ENCODE assay signal across 8 mouse cellular contexts in the genomic region with DNA sequence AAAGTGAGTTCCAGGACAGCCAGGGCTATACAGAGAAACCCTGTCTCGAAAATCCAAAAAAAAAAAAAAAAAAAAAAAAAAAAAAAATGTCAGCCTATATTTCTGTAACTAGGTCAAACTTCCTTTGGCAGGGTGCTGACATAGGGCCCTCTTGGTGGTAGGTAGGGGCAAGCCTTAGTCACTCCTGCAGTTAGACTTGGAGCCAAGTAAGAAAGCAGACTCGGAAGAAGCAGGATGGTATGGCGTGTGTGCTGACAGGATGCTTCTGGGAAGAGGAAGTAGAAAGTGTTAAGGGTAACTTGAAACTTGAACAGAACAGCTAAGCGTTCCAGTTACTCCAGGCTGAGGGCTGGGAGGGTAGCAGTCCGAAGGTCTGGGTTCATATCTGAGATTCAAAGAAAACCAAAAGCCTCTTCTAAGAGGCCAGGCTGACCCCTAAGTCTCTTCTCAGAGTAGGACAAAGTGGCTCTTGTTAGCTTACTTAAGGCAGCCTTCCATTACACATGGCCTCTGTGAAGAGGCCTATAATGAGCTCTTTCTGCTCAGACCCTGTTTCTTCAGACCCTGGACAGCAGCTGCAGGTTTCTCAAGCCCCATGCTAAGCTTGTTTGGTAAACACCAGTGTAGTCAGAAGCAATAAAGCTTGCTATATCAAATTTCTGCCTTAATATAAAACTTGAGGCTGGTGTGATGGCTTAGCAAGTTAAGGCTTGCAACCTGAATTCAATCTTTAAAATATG. TPM values are rescaled to one million over a fixed set of nuclear protein-coding genes. Genes with fewer than 3 reads are reported as not detected.
DNase-seq lines count a peak whose midpoint lies in the region; ATAC-seq and TF ChIP-seq lines count a peak whose summit lies in the region.

No protein-coding gene starts in this region.

- WGBS in heart, embryonic 15.5 days: 64% methylated on average over 5 of the region's 5 CpGs
- WGBS in heart, embryonic 10.5 days: 61% methylated on average over 5 of the region's 5 CpGs
- WGBS in midbrain, postnatal 0 days: 93% methylated on average over 4 of the region's 5 CpGs
- 85% methylated on average over 5 of the region's 5 CpGs for WGBS in midbrain, embryonic 13.5 days
- 72% methylated on average over 4 of the region's 5 CpGs for WGBS in intestine, embryonic 16.5 days
- 67% methylated on average over 4 of the region's 5 CpGs for WGBS in stomach, embryonic 16.5 days

- peaks cover 11% of the 10 kb centered on the region; the same call in 1 of the 2 replicates for H3K4me1 ChIP-seq in heart, embryonic 15.5 days (replicated peaks)
- no peaks in the 10 kb centered on the region for H3K4me1 ChIP-seq in heart, embryonic 10.5 days
- H3K4me1 ChIP-seq in midbrain, postnatal 0 days (ENCODE audit: insufficient read depth, low read length): no peaks in the 10 kb centered on the region
- H3K4me1 ChIP-seq in midbrain, embryonic 13.5 days (replicated peaks): peaks cover 10% of the 10 kb centered on the region; the same call in 1 of the 2 replicates
- no peaks in the 10 kb centered on the region for H3K4me1 ChIP-seq in intestine, embryonic 16.5 days (ENCODE audit: control insufficient read depth, insufficient read depth, low read length)
- no peaks in the 10 kb centered on the region for H3K4me1 ChIP-seq in stomach, embryonic 16.5 days (ENCODE audit: control insufficient read depth, insufficient read depth, low read length)

- H3K9ac ChIP-seq in heart, embryonic 15.5 days: no peak overlapping the region
- H3K9ac ChIP-seq in midbrain, postnatal 0 days (replicated peaks; ENCODE audit: low read length, poor library complexity, severe bottlenecking): no peak overlapping the region
- H3K9ac ChIP-seq in midbrain, embryonic 13.5 days (replicated peaks): no peak overlapping the region
- no peak overlapping the region for H3K9ac ChIP-seq in intestine, embryonic 16.5 days (ENCODE audit: low read depth, low read length)
- H3K9ac ChIP-seq in stomach, embryonic 16.5 days (ENCODE audit: low read length): no peak overlapping the region

- peak overlapping the region; percentile 84 for H3K27ac ChIP-seq in heart, embryonic 15.5 days
- no peak overlapping the region for H3K27ac ChIP-seq in heart, embryonic 10.5 days
- no peak overlapping the region for H3K27ac ChIP-seq in midbrain, postnatal 0 days (ENCODE audit: low read depth, low read length)
- H3K27ac ChIP-seq in midbrain, embryonic 13.5 days: no peak overlapping the region
- H3K27ac ChIP-seq in intestine, embryonic 16.5 days (ENCODE audit: low read length): 0 out of 2 replicates have a peak overlapping the region, but pooled peaks have one; percentile 17
- peak overlapping the region; percentile 73 for H3K27ac ChIP-seq in stomach, embryonic 16.5 days (ENCODE audit: low read length)

- no peaks in the 10 kb centered on the region for H3K27me3 ChIP-seq in heart, embryonic 15.5 days
- no peaks in the 10 kb centered on the region for H3K27me3 ChIP-seq in heart, embryonic 10.5 days (ENCODE audit: insufficient read depth, poor library complexity, severe bottlenecking)
- H3K27me3 ChIP-seq in midbrain, postnatal 0 days (ENCODE audit: insufficient read depth, low read length): no peaks in the 10 kb centered on the region
- H3K27me3 ChIP-seq in midbrain, embryonic 13.5 days: no peaks in the 10 kb centered on the region
- no peaks in the 10 kb centered on the region for H3K27me3 ChIP-seq in intestine, embryonic 16.5 days (replicated peaks; ENCODE audit: control insufficient read depth, insufficient read depth, low read length)
- no peaks in the 10 kb centered on the region for H3K27me3 ChIP-seq in stomach, embryonic 16.5 days (ENCODE audit: control insufficient read depth, insufficient read depth, low read length)

- H3K4me3 ChIP-seq in heart, embryonic 15.5 days: no peak overlapping the region
- H3K4me3 ChIP-seq in heart, embryonic 10.5 days: no peak overlapping the region
- H3K4me3 ChIP-seq in midbrain, postnatal 0 days (ENCODE audit: low read depth, low read length): no peak overlapping the region
- no peak overlapping the region for H3K4me3 ChIP-seq in midbrain, embryonic 13.5 days (replicated peaks)
- H3K4me3 ChIP-seq in intestine, embryonic 16.5 days (ENCODE audit: low read length): no peak overlapping the region
- H3K4me3 ChIP-seq in stomach, embryonic 16.5 days (replicated peaks; ENCODE audit: low read length): no peak overlapping the region

- no peaks in the 10 kb centered on the region for H3K9me3 ChIP-seq in heart, embryonic 15.5 days (replicated peaks)
- no peaks in the 10 kb centered on the region for H3K9me3 ChIP-seq in heart, embryonic 10.5 days
- H3K9me3 ChIP-seq in midbrain, postnatal 0 days (ENCODE audit: low read length): no peaks in the 10 kb centered on the region
- H3K9me3 ChIP-seq in midbrain, embryonic 13.5 days: no peaks in the 10 kb centered on the region
- H3K9me3 ChIP-seq in intestine, embryonic 16.5 days (ENCODE audit: control insufficient read depth, low read length): no peaks in the 10 kb centered on the region
- H3K9me3 ChIP-seq in stomach, embryonic 16.5 days (replicated peaks; ENCODE audit: control insufficient read depth, low read length): no peaks in the 10 kb centered on the region

- no peak for ATAC-seq in heart, embryonic 15.5 days (replicated peaks; ENCODE audit: insufficient number of reproducible peaks, insufficient read depth, low FRiP score, low read depth)
- ATAC-seq in midbrain, postnatal 0 days (ENCODE audit: low FRiP score): no peak
- ATAC-seq in midbrain, embryonic 13.5 days: no peak
- ATAC-seq in intestine, embryonic 16.5 days: no peak
- ATAC-seq in stomach, embryonic 16.5 days (ENCODE audit: insufficient read depth, low FRiP score): no peak; the same call in 1 of the 2 replicates

- peaks cover 78% of the 10 kb centered on the region for H3K36me3 ChIP-seq in heart, embryonic 15.5 days
- peaks cover 96% of the 10 kb centered on the region for H3K36me3 ChIP-seq in heart, embryonic 10.5 days
- H3K36me3 ChIP-seq in midbrain, postnatal 0 days (ENCODE audit: insufficient read depth, low read length): peaks cover 37% of the 10 kb centered on the region
- H3K36me3 ChIP-seq in midbrain, embryonic 13.5 days: peaks cover 75% of the 10 kb centered on the region
- peaks cover 28% of the 10 kb centered on the region for H3K36me3 ChIP-seq in intestine, embryonic 16.5 days (ENCODE audit: control insufficient read depth, insufficient read depth, low read length)
- peaks cover 40% of the 10 kb centered on the region for H3K36me3 ChIP-seq in stomach, embryonic 16.5 days (ENCODE audit: control insufficient read depth, insufficient read depth, low read length)

- H3K4me2 ChIP-seq in heart, embryonic 15.5 days: no peak overlapping the region
- H3K4me2 ChIP-seq in midbrain, postnatal 0 days (ENCODE audit: low read depth, low read length, poor library complexity, severe bottlenecking): no peak overlapping the region
- no peak overlapping the region for H3K4me2 ChIP-seq in midbrain, embryonic 13.5 days (replicated peaks)
- H3K4me2 ChIP-seq in intestine, embryonic 16.5 days (ENCODE audit: low read depth, low read length): no peak overlapping the region
- no peak overlapping the region for H3K4me2 ChIP-seq in stomach, embryonic 16.5 days (ENCODE audit: low read depth, low read length)

- no peak for TF ChIP-seq CTCF in midbrain, postnatal 0 days (IDR thresholded peaks at IDR 0.05)

- DNase-seq in heart, embryonic 10.5 days (ENCODE audit: low spot score): no peak
- DNase-seq in midbrain, postnatal 0 days (ENCODE audit: low spot score): peak; percentile 14
- DNase-seq in retina, embryonic 14.5 days (ENCODE audit: low spot score): no peak
- DNase-seq in gastrocnemius, adult 8-10 months (ENCODE audit: low spot score in 2 of 2): no peak

RNA-seq across cellular contexts. Expression of a gene that starts 17.0 kb away (rescaled TPM):
- polyA plus RNA-seq in heart, embryonic 15.5 days (2015; fragmentation: Nextera tagmentation; extraction: Ambion mirVana): 25.7 and 31.9 TPM in 2 replicates
- 39.0 and 40.8 TPM in 2 replicates for polyA plus RNA-seq in heart, embryonic 10.5 days (2016; fragmentation: Nextera tagmentation; extraction: Ambion mirVana)
- total RNA-seq in midbrain, postnatal 0 days (2014; rRNA removed): 40.7 and 45.5 TPM in 2 replicates
- polyA plus RNA-seq in midbrain, postnatal 0 days (2015; fragmentation: Nextera tagmentation; extraction: Ambion mirVana): 21.1 and 23.5 TPM in 2 replicates
- 26.5 and 27.9 TPM in 2 replicates for polyA plus RNA-seq in midbrain, embryonic 13.5 days (2015; fragmentation: Nextera tagmentation; extraction: Ambion mirVana)
- 20.4 and 20.8 TPM in 2 replicates for polyA plus RNA-seq in intestine, embryonic 16.5 days (2015; fragmentation: Nextera tagmentation; extraction: Ambion mirVana)
- 24.7 and 25.6 TPM in 2 replicates for polyA plus RNA-seq in stomach, embryonic 16.5 days (2015; fragmentation: Nextera tagmentation; extraction: Ambion mirVana)
- 10 to 100 TPM; 32.7 to 36.1 (median 33.8) TPM for total RNA-seq in gastrocnemius, adult 8-10 months (2022)

RNA-seq across cellular contexts. Expression of a gene that starts 31.0 kb away (rescaled TPM):
- polyA plus RNA-seq in heart, embryonic 15.5 days (2015; fragmentation: Nextera tagmentation; extraction: Ambion mirVana): 191 and 212 TPM in 2 replicates
- 207 and 233 TPM in 2 replicates for polyA plus RNA-seq in heart, embryonic 10.5 days (2016; fragmentation: Nextera tagmentation; extraction: Ambion mirVana)
- total RNA-seq in midbrain, postnatal 0 days (2014; rRNA removed): 112 and 123 TPM in 2 replicates
- polyA plus RNA-seq in midbrain, postnatal 0 days (2015; fragmentation: Nextera tagmentation; extraction: Ambion mirVana): 285 and 300 TPM in 2 replicates
- 289 and 306 TPM in 2 replicates for polyA plus RNA-seq in midbrain, embryonic 13.5 days (2015; fragmentation: Nextera tagmentation; extraction: Ambion mirVana)
- 368 and 403 TPM in 2 replicates for polyA plus RNA-seq in intestine, embryonic 16.5 days (2015; fragmentation: Nextera tagmentation; extraction: Ambion mirVana)
- 300 and 317 TPM in 2 replicates for polyA plus RNA-seq in stomach, embryonic 16.5 days (2015; fragmentation: Nextera tagmentation; extraction: Ambion mirVana)
- 10 to 100 TPM; 84.0 to 90.6 (median 85.6) TPM for total RNA-seq in gastrocnemius, adult 8-10 months (2022)

Comparison
In these comparisons a context has a peak if more than half of its experiments do, and no peak if none do; other contexts are left out.
1. H3K27ac ChIP-seq: peak in heart, embryonic 15.5 days (single experiment), intestine, embryonic 16.5 days (single experiment) and stomach, embryonic 16.5 days (single experiment); none in heart, embryonic 10.5 days (single experiment), midbrain, postnatal 0 days (single experiment) and midbrain, embryonic 13.5 days (single experiment).